Mouse (Mus musculus): Measurements from ENCODE around the gene Igfals. TPM values are rescaled to one million over a fixed set of nuclear protein-coding genes. Genes with fewer than 3 reads are reported as not detected.
A peak's percentile ranks its signal among the peaks of the same experiment; 100 is the strongest.

The Igfals gene
- polyA plus RNA-seq, 1 experiment from 2014 or later = not detected

GRCm38 (mm10) chr17:24849733-24850064, 16.1 kb upstream of the Igfals start:
- no peak for ATAC-seq
- peaks cover 18% of the 10 kb centered on the region for H3K36me3 ChIP-seq
- H3K4me3 ChIP-seq (replicated peaks) = peak overlapping the region; percentile 81
- H3K9me3 ChIP-seq = no peaks in the 10 kb centered on the region
- peaks cover 25% of the 10 kb centered on the region for H3K4me1 ChIP-seq (replicated peaks)
- H3K9ac ChIP-seq (replicated peaks) = peak overlapping the region; percentile 82
- H3K27ac ChIP-seq = peak overlapping the region; percentile 92
- 0% methylated on average over 21 of the region's 21 CpGs for WGBS
- peak overlapping the region; percentile 94 for H3K4me2 ChIP-seq (replicated peaks)
- H3K27me3 ChIP-seq = peaks cover 8% of the 10 kb centered on the region

GRCm38 (mm10) chr17:24850065-24850772, 15.6 kb upstream of the Igfals start, which contains the start of gene Fahd1:
TSS of gene Fahd1 (minus strand) at chr17:24850364.
- Histone ChIP-seq H3K36me3 (peaks cover 18% of the 10 kb centered on the region), H3K4me1 (replicated peaks) (peaks cover 25% of the 10 kb centered on the region), H3K9me3 (no peaks in the 10 kb centered on the region), H3K4me2 (replicated peaks) (peak within 1 kb of the TSS; percentile 94), H3K27me3 (peaks cover 8% of the 10 kb centered on the region), H3K27ac (peak within 1 kb of the TSS; percentile 92), H3K4me3 (replicated peaks) (peak within 1 kb of the TSS; percentile 81), H3K9ac (replicated peaks) (peak within 1 kb of the TSS; percentile 82)
- WGBS = under 1% methylated on average over 58 of the region's 58 CpGs
- ATAC-seq = peak; percentile 100

GRCm38 (mm10) chr17:24850773-24851127, 15.0 kb upstream of the Igfals start:
- Histone ChIP-seq H3K9ac (replicated peaks) (peak overlapping the region; percentile 81), H3K36me3 (peaks cover 20% of the 10 kb centered on the region), H3K4me2 (replicated peaks) (peak overlapping the region; percentile 94), H3K4me1 (replicated peaks) (peaks cover 25% of the 10 kb centered on the region), H3K27me3 (peaks cover 8% of the 10 kb centered on the region), H3K27ac (peak overlapping the region; percentile 68), H3K9me3 (no peaks in the 10 kb centered on the region), H3K4me3 (replicated peaks) (peak overlapping the region; percentile 81)
- WGBS = under 1% methylated on average over 20 of the region's 20 CpGs
- no peak for ATAC-seq

- H3K4me3 ChIP-seq (replicated peaks) = peak overlapping the region; percentile 81
- peak overlapping the region; percentile 94 for H3K4me2 ChIP-seq (replicated peaks)
- no peak overlapping the region for H3K27ac ChIP-seq
- peaks cover 25% of the 10 kb centered on the region for H3K4me1 ChIP-seq (replicated peaks)
- peaks cover 28% of the 10 kb centered on the region for H3K36me3 ChIP-seq
- peaks cover 8% of the 10 kb centered on the region for H3K27me3 ChIP-seq
- WGBS = 82% methylated on average over 10 of the region's 10 CpGs
- H3K9me3 ChIP-seq = no peaks in the 10 kb centered on the region
- peak overlapping the region; percentile 81 for H3K9ac ChIP-seq (replicated peaks)
- ATAC-seq = no peak
Measured at GRCm38 (mm10) chr17:24851381-24852125, 14.2 kb upstream of the Igfals start.

- Histone ChIP-seq H3K36me3 (peaks cover 63% of the 10 kb centered on the region), H3K4me2 (replicated peaks) (no peak overlapping the region), H3K27me3 (peaks cover 8% of the 10 kb centered on the region), H3K4me1 (replicated peaks) (peaks cover 9% of the 10 kb centered on the region), H3K9ac (replicated peaks) (no peak overlapping the region), H3K9me3 (no peaks in the 10 kb centered on the region), H3K4me3 (replicated peaks) (no peak overlapping the region), H3K27ac (no peak overlapping the region)
- no peak for ATAC-seq
- 90% methylated on average over 3 of the region's 3 CpGs for WGBS
Measured at GRCm38 (mm10) chr17:24855838-24856464, 9.8 kb upstream of the Igfals start.

GRCm38 (mm10) chr17:24856589-24856988, 9.2 kb upstream of the Igfals start:
- 90% methylated on average over 13 of the region's 13 CpGs for WGBS

GRCm38 (mm10) chr17:24857831-24858470, 7.8 kb upstream of the Igfals start:
- no peaks in the 10 kb centered on the region for H3K9me3 ChIP-seq
- no peaks in the 10 kb centered on the region for H3K27me3 ChIP-seq
- 86% methylated on average over 8 of the region's 8 CpGs for WGBS
- no peak overlapping the region for H3K9ac ChIP-seq (replicated peaks)
- H3K4me1 ChIP-seq (replicated peaks) = no peaks in the 10 kb centered on the region
- no peak overlapping the region for H3K27ac ChIP-seq
- ATAC-seq = no peak
- no peak overlapping the region for H3K4me2 ChIP-seq (replicated peaks)
- peaks cover 78% of the 10 kb centered on the region for H3K36me3 ChIP-seq
- H3K4me3 ChIP-seq (replicated peaks) = no peak overlapping the region

More at GRCm38 (mm10) chr17:24856589-24856988, 9.2 kb upstream of the Igfals start:
- Histone ChIP-seq H3K4me2 (replicated peaks) (no peak overlapping the region), H3K27ac (no peak overlapping the region), H3K27me3 (peaks cover 3% of the 10 kb centered on the region), H3K4me1 (replicated peaks) (peaks cover 3% of the 10 kb centered on the region; the same call in 1 of the 2 replicates), H3K9me3 (no peaks in the 10 kb centered on the region), H3K36me3 (peaks cover 69% of the 10 kb centered on the region), H3K9ac (replicated peaks) (no peak overlapping the region), H3K4me3 (replicated peaks) (no peak overlapping the region)
- ATAC-seq = no peak

- H3K27me3 ChIP-seq = no peaks in the 10 kb centered on the region
- H3K4me1 ChIP-seq (replicated peaks) = no peaks in the 10 kb centered on the region
- no peak overlapping the region for H3K4me2 ChIP-seq (replicated peaks)
- H3K9me3 ChIP-seq = no peaks in the 10 kb centered on the region
- no peak overlapping the region for H3K4me3 ChIP-seq (replicated peaks)
- H3K9ac ChIP-seq (replicated peaks) = no peak overlapping the region
- WGBS = 91% methylated on average over 6 of the region's 6 CpGs
- ATAC-seq = no peak
- no peak overlapping the region for H3K27ac ChIP-seq
- peaks cover 77% of the 10 kb centered on the region for H3K36me3 ChIP-seq
Measured at GRCm38 (mm10) chr17:24858967-24859366, 6.8 kb upstream of the Igfals start.

GRCm38 (mm10) chr17:24860076-24860475, 5.7 kb upstream of the Igfals start:
- Histone ChIP-seq H3K4me1 (replicated peaks) (no peaks in the 10 kb centered on the region), H3K27ac (no peak overlapping the region), H3K9ac (replicated peaks) (no peak overlapping the region), H3K9me3 (no peaks in the 10 kb centered on the region), H3K27me3 (no peaks in the 10 kb centered on the region), H3K4me3 (replicated peaks) (no peak overlapping the region), H3K4me2 (replicated peaks) (no peak overlapping the region), H3K36me3 (peaks cover 83% of the 10 kb centered on the region)
- no peak for ATAC-seq
- WGBS = 96% methylated on average over 8 of the region's 8 CpGs

GRCm38 (mm10) chr17:24861785-24862184, 4.0 kb upstream of the Igfals start:
- H3K4me1 ChIP-seq (replicated peaks) = no peaks in the 10 kb centered on the region
- H3K27me3 ChIP-seq = no peaks in the 10 kb centered on the region
- ATAC-seq = no peak
- H3K27ac ChIP-seq = no peak overlapping the region
- H3K9me3 ChIP-seq = no peaks in the 10 kb centered on the region
- H3K36me3 ChIP-seq = peaks cover 80% of the 10 kb centered on the region
- H3K4me2 ChIP-seq (replicated peaks) = no peak overlapping the region
- H3K4me3 ChIP-seq (replicated peaks) = no peak overlapping the region
- H3K9ac ChIP-seq (replicated peaks) = no peak overlapping the region
- 88% methylated on average over 3 of the region's 3 CpGs for WGBS

GRCm38 (mm10) chr17:24867914-24868313, 2.1 kb downstream of the Igfals start:
- no peak overlapping the region for H3K9ac ChIP-seq (replicated peaks)
- H3K4me2 ChIP-seq (replicated peaks) = no peak overlapping the region
- peaks cover 28% of the 10 kb centered on the region for H3K36me3 ChIP-seq
- no peaks in the 10 kb centered on the region for H3K4me1 ChIP-seq (replicated peaks)
- WGBS = 92% methylated on average over 10 of the region's 10 CpGs
- H3K27ac ChIP-seq = no peak overlapping the region
- H3K4me3 ChIP-seq (replicated peaks) = no peak overlapping the region
- no peak for ATAC-seq
- H3K9me3 ChIP-seq = no peaks in the 10 kb centered on the region
- H3K27me3 ChIP-seq = no peaks in the 10 kb centered on the region
